Mouse (Mus musculus): ENCODE results near the gene Ccl5.

The Ccl5 gene

DNA sequence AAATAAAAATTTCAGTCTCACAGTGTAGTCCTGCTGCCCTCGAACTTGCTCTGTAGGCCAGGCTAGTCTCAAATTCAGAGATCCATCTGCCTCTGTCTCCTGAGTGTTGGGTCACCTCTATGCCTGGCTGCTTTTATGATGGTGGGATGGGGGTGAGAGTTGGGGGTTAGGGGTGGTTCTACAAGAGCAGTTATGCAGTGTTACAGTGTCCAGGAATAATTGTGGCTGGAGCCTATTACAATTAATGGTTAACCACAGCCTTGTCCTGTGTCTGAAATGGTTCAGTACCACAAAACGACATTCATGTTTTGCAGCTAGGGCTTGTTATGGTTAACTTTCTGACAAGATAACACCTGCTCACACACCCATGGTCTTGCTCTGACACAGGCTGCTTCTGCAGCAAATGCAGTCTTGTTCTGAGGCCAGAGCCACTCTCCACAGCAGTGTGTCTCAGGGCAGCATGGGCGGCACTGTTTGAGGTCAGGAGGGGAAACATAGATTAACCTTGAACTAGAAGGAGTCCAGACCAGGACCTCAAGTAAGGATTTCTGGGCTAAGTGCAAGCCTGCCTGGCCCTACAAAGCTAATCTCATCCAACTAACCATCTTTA, 8.5 kb upstream of the Ccl5 start:
- DNase-seq (ENCODE audit: low spot score): no peak

DNA sequence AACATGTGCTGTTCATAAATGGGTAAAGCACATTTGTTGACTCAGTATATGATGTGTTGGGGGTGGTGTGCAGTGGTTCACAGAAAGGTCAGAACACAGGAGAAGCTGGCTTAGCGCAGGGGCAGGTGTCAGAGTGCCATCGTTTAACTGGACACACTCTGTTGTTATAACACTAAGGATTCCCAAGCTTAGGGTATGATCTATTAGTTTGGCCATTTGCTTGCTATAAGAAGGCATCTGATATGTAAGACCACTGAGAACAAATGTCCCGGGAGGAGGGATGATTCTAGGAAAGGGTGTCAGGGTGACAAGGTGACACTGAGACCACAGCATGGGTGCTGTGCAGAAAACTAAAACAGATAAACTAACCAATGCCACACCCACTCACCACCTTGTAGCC, 6.5 kb upstream of the Ccl5 start:
- DNase-seq (ENCODE audit: low spot score): no peak

DNA sequence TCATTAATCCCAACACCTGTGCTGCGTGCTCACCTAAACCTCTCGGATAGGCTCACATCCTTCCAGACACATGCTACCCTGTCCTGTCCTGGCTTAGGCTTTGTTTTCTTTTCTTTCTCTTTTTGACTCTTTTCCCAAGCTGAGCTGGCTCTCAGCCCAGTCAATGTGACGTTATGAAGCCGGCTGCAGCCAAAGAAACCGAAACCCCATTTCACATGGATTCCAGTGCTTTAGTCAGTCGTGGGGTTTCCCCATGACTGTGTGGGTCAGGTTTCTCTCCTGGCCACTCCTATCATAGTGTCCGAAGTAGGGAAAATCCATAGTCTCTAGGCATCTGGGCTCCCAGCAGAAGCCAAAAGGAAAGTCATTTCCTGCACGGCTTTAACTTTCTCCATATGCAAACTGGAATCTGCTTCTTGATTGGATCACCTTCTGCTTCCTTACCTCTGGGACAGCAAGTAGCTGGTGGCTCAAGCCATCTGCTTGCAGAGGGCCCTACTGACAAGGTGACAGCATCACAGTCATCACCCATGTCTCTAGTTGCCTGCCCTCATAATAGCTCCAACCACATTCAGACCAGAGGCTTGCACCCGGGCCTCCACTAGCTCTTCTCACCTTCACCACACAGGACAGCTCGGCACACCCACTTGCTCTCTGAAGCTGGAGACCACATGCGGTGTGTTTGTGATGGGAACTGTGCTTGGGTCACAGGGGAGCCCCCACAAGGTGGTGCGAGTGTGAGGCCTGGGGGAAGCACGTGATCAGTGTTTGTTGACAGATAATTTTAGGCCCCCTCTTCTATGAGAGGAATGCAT, 4.5 kb upstream of the Ccl5 start:
- peak; percentile 69 for DNase-seq (ENCODE audit: low spot score)

DNA sequence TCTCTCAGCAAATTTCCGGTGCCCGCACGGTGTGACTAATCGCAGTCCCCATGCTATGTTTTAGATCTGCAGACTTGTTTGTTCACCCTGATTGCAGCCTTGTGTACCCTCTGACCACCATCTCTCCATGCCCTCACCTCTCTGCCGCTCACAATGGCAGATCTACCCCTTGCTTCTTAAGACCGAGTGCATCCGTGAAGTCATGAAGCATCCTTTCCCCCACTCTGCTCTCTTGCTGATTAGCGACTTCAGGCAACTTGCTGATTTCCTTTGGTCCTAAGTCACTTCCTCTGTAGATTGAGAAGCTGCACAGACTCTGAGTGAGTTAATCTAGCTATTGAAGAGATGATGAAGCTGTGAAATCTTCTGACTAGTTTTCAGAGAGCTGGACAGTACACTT, 3.8 kb upstream of the Ccl5 start:
- DNase-seq (ENCODE audit: low spot score): no peak

DNA sequence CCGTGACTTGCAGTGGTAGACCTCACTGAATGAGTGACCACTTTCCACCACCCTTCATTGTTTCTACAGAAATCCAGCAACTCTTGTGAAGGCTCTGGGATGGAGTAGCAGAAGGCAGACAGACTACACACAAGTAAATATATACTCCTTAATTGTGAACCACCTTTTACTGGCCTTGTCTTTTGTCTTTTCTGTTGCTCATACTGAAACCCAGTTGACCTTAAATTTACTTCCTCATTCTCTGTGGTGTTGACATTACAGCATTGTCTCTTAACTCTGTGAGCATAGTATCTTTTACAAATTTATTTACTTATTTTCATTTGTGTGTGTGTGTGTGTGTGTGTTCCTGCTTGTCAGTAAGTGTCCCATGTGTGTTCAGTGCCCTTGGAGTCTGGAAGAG, 2.9 kb upstream of the Ccl5 start:
- DNase-seq (ENCODE audit: low spot score): no peak

DNA sequence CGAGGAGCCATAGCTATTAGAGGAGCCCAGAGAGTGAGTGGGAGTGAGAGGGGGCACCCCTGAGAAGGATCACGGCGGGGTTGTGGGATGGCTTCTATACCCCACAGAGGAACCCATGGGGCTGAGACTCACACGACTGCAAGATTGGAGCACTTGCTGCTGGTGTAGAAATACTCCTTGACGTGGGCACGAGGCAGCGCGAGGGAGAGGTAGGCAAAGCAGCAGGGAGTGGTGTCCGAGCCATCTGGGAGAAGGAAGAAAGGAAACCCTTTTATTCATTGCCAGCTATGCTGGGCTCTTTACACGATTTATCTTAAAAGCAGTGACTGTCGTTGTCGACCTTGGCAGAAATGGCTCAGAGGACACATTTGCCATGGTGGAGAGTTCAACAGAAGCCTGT, 1.3 kb downstream of the Ccl5 start:
- no peak for DNase-seq (ENCODE audit: low spot score)

DNA sequence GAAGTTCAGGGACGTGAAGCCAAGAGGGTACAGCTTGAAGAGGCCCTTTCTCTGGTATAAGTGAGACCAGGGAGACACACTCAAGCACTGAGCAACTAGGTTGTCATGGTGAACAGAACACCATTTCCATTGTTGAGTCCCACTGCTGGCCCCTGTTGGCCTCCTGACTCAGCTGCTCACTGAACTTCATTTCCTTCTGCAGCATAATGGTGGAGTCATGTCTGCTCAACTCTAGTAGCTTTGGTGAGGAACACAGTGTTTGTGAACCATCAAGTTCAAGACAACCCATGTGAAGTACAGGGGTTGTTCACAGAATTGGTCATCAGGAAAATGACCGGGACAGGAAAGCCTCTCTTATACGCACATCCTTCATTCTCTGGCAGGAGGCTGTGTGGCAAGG, 8.2 kb downstream of the Ccl5 start, which contains the start of gene Heatr9:
Gene Heatr9, minus strand, starts transcription at position 101 of the 400 bp plus-strand sequence.
- DNase-seq (ENCODE audit: low spot score): no peak

DNA sequence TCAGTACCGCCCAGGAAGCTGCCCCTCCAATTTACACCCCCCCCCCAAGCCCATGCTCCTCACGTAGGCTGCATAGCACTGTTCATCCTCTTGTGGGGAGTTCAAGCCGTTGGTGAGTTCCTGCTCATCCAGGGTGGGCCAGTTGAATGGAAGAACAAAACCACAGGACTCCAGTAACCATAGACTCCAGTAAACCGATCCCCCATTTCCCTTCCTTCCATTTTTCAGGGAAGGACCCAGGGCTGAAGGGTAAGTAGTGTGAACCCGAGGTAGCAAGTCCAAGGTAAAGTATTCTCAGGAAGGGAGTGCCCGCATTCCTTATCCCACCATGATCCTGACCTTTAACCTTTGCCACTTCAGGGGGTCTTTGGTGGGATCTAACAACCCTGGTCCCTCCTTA, 11.9 kb downstream of the Ccl5 start:
- no peak for DNase-seq (ENCODE audit: low spot score)

DNA sequence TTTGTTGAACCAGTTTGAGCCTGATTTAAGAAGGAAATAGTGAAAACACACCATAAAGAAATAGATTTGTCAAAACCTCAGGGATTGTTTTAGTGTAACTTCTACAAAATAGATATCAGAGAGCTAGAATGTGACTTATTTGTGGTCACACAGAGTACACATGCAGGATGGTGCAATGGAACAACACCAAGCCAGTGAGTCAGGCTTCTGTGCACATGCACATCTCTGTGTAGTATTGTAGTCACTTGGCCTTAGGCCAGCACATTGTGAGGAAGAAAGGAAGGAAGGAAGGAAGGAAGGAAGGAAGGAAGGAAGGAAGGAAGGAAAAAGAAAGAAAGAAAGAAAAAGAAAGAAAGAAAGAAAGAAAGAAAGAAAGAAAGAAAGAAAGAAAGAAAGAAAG, 13.2 kb downstream of the Ccl5 start:
- DNase-seq (ENCODE audit: low spot score): no peak

DNA sequence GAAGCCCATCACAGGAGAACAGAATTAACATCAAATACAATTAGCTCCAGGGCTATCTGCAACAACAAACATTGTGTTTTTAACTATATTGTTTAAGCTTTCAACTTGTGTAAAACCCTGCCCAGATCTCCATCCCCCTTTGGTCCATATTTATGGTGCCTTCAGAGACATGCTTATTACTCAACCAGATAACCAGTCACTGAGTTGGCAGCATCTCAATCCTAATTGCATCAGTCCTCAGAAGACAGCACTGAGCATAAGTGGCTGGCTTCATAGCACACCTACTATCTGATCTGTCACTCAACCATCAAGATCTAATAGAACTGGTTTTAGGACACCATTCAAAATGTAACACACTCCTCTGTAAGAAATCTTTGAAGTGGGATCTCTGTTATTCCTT, 20.8 kb downstream of the Ccl5 start:
- no peak for DNase-seq (ENCODE audit: low spot score)

DNA sequence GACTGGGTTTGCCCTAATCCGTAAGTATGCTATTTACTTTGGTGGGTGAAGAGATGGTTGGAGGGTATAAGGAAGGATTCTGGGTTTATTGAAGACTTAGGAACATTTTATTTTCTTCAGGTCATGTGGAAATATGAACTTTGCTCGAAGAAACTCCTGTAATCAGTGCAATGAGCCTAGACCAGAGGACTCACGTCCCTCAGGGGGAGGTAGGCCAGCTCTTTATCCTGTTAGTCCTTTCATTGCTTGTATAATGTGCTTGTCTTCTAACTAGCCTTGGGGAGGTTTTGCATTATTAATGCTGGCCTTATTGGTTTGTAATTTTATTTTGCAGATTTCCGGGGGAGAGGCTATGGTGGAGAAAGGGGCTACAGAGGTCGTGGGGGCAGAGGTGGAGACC, 26.0 kb downstream of the Ccl5 start:
- no peak for DNase-seq (ENCODE audit: low spot score)

DNA sequence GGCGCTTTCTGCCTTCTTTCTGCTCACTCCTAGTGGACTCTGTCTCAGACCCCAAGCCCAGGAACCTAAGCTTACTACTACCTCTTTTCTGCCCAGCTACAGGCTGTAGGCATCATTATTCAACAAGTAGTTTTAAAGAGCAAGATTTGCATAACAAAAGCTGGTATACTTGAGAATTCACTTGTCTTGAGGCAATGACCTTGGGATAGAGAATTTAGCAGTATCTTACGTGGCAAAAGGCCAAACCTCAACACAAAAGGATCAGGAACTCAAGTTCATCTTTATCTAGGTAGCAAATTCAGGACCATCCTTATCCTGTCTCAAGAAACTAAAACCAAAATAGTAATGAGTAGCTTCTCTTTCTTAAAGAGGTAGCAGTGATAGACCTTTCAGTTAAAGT, 34.7 kb downstream of the Ccl5 start:
- DNase-seq (ENCODE audit: low spot score): no peak

DNA sequence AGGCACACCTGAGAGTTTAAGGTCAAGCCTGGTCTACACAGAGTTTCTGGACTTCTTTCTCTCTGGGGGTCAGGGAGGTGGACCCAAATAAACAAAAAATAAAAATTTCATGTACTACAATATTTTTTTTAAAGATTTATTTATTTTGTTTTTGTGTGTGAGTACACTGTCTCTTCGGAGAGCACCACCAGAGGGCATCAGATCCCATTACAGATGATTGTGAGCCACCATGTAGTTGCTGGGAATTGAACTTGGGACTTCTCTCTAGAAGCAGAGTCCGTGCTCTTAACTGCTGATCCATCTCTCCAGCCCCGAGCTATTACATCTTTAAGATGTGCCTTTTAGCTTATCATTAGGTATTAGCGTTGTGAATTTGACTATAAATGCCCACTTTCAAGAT, 38.8 kb downstream of the Ccl5 start:
- DNase-seq (ENCODE audit: low spot score): no peak
